Mouse (Mus musculus) C2C12 (cell line): Measurements from ENCODE around the gene Dlgap5.

Experiments
- CEBPB ChIP-seq: IDR thresholded peaks from one replicate; pipeline ENCODE4 v1.6.1; 2011; ENCODE audit warnings: low read depth, mild to moderate bottlenecking, control low read depth, moderate library complexity
- CTCF ChIP-seq: IDR thresholded peaks from one replicate; pipeline ENCODE4 v1.5.1; 2011; ENCODE audit not compliant: control insufficient read depth, insufficient read depth, insufficient read length
- MAX ChIP-seq: IDR thresholded peaks from one replicate; pipeline ENCODE4 v1.6.1; 2011; ENCODE audit warnings: mild to moderate bottlenecking, control low read depth

DNA sequence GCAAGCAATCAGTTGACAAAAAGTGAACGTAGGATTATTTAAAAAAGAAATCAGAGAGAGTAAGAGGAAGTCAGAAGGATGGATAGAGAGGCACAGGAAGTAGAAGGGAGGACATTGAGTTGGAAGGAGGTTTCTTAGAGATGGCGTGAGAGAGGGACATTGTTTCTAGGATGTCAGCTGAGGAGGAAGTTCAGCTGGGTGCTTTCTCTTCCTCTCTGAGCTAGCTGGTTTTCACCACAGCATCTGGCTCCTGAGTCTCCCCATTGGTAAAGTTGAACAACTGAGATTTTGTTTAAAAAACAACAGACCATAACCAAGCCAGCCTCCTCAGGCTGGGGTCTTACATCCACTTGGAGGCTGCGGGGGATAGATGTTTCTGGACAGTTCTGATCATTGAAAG, 58.6 kb downstream of the Dlgap5 start:
- TF ChIP-seq CTCF (no peak), MAX (no peak), CEBPB (no peak)
